Mouse (Mus musculus): Measurements from ENCODE around the gene Cdk17.

Gene Cdk17

DNA sequence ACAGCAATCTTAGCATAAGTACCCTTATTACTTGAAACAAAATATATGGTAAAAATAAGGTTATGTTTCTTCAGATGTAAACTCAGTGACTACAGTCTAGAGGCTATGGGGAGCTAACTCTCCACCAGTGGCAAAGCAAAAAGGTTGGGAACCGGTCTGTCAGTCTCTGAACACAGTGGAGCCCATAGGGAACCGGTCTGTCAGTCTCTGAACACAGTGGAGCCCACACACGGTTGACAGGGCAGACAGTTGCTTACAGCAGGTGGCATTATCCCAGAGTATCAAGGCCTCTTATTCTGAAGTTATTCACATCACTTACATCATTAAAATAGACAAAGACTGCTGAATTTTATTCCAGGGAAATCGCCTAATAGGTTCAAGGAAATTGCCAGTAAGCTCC, 70.8 kb downstream of the Cdk17 start:
- DNase-seq (ENCODE audit: low spot score): no peak

DNA sequence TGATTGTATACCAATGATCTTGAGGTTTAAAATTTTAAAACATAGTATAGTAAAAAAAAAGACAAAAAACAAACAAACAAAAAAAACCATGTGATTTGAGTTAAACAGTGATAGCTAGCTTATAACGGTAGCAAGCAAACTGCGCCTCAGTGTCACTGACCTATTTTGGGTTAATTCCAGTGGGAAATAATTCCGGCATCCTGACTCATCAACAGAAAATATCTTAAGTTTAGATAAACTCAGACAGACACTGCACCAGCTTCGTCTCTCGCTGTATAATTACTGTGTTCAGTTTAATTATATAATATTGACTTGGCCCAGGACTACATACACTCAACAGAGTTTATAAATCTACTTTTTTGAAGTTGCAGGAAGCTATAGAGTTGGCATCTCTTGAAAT, 71.2 kb downstream of the Cdk17 start:
- DNase-seq (ENCODE audit: low spot score): no peak

DNA sequence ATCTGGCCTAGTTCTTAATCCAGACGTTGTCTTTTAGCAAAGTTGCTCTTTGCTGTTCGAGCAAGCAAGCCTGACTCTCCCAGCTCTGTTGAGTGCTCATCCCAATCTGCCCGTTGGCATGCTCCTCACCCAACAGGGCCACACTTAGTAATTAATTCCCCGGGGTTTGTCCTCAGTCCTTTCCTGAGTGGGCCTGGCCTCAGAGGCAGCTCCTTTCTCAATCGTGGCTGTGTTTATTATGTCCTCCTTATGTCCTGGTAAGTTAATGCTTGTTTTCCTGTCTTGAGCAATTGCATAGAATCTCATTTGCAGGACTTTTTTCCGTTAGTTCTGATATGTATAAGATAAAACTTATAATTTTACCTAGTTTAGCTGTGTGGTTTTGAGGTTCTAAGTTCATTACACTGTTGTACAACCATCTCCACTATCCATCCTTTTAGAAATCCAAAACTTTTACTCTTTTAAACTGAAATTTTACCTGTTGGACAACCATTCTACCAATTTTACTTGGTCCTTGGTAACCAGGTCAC, 73.1 kb downstream of the Cdk17 start:
- no peak for DNase-seq (ENCODE audit: low spot score)

DNA sequence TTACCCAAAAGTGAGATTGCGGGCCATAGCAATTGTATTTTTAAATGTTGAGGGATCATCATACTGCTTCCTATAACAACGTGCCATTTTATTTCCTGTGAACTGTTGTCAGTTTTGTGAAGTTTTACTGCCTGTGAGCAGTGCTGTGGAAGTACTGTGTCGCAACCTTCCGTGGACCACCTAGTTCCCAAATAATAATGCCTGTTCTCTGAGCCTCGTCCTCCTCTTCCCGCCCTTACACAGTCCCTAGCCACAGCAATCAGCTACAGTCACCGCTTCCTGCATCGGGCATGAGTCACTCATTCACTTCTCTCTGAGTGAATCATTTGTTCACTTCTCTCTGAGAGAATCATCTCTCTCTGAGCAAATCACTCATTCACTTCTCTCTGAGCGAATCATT, 74.0 kb downstream of the Cdk17 start:
- no peak for DNase-seq (ENCODE audit: low spot score)

DNA sequence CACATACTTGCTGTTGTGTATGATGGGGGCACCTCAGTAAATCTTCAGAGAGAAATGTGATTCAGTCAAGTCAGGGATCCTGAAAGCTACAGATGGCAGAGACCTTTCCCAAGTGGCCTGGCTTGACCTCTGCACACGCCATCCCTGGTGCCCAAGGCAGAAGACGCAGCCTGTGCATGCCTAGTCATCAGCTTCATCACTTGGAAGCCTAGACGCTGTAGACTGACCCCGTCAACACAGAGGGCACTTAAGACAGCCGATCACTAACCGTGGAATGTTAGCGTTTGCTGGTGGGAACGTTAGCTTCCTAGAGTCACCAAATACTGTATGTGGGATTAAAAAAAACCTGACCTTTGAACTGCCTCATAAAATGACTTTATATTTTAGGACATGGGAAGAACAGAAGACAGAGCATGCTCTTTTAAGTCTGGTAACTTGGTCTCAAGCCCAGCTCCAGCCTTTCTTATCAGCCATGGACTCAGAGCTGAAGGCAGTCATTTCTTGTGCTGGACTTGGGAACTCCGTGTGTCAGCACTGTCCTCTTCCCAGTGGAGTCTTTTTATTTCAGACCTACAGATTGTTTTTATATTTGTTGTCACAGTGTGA, 78.6 kb downstream of the Cdk17 start:
- no peak for DNase-seq (ENCODE audit: low spot score)

DNA sequence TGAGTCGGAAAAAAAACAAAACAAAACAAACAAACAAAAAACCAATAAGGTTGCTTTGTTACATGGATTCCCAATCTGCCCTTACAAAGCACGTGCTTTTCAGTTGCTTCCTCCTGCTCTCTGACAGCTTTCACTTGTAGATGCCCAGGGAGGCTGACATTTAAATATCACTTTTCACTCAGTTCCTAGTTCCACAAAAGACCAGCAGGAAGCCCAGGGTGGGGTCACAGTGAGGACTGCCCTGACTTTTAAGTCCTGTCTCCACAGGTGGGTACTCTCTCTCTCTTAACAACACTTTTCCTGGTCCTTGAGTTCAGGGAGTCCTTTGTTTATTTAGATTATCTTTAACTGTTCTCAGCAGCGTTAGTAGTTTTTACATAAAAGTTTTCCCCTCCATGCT, 81.5 kb downstream of the Cdk17 start:
- no peak for DNase-seq (ENCODE audit: low spot score)

DNA sequence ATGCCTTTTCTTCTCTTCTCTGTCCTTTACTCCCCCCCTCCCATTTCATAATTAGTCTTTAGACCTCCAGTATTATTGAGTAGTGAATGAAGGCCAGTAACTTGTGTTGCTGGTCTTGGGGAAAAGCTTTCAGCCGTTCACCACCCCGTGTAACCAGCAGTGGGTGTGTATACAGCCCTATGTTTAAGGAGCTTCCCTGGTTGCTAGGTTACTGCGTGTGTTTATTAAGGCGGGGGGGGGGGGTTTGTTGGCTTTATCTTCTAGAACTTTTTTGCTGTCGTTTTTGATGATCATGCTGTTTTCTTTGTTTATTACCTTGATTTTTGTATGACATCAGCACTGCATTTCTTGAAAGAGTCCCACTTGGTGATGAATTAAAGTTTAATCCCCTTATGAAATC, 82.2 kb downstream of the Cdk17 start:
- DNase-seq (ENCODE audit: low spot score): no peak

DNA sequence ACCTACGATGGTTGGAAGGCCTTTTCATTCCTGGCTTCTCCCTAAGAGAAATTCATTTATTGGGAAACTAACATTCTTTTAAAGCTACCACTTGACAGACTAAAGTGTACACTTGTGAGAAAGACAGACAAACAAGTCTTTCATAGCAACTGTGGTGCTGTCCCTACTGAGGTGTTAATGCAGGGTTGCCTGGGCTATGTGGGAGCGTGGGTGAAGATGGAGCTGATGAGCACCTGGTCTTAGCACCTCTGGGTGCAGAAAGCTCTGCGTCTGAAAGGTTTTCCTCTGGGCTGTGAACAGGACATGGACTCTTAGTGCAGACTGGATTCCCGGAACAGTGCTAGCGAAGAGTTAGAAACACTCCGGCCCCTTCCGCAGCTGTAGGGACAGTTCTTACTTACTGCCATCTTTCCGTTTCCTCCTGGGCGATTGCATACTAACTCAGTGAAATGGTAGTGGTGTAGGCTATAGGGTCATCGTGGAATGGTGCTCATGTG, 83.6 kb downstream of the Cdk17 start:
- DNase-seq (ENCODE audit: low spot score): no peak

DNA sequence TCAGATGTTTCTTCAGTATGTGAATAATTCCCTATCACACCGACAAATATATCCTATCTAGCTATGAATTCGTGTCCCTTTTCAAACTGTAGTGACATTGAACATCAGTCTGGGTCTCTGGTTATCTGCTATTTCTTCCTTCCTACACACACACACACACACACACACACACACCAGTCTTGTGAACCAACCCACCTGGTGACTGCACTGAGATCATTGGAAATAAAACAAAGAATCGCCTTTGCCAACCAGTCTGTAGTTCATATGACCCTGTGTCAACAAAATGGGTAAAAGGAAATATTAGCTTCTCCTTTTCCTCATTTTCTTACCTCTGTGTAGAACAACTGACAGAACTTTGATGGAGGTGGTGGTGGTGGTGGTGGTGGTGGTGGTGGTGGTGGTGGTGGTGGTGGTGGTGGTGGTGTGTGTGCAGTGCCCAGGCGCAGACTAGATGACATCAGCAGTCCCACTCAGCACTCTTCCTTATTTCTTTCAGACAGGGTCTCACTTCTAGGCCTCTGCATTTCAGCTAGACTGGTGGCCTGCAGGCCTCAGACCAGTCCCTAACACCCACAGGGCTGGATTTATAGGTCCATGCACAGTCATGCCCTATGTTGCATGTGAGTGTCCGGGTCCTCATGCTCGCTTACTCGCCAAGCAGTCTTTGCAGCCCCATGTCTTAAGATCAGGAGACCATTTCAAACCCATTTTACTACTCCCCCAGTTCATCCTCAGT, 85.7 kb downstream of the Cdk17 start:
- DNase-seq (ENCODE audit: low spot score): no peak

DNA sequence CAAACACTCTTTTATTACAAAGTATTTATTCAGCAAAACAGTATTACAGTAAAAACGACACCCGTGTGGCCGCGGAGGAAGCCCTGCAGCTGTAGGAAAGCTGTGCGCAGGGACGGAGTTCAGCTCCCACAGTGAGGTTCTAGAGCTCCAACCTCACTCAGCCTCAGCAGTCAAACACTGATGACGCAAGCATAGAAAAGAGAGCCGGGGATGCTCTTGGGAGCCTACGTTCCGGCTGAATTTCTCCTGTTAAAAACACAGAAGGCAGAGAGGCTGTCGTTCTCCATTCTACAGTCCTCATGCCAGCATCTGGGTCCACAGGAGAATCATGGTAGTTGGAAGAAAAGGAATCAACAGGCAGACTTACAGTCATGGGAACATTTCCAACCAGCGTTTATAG, 86.7 kb downstream of the Cdk17 start:
- DNase-seq (ENCODE audit: low spot score): no peak

DNA sequence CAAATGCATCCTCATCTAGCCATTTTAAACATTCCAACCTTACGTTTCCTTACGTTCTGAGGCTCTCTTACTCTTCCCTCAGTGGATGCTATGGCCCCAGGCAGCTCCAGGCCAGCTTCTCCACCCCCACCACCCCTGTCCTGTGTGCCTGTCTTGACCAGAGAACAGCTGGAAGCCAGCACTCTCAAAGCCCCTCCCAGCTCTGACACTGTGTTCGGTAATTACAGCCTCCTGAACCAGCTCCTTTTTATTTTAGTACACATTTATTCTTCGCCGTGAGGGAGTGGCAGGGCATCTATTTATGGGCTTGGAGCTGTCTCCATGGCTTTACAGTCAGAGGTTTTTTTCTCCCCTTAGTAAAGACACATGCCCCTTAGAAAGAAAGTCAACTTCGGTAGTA, 87.2 kb downstream of the Cdk17 start:
- no peak for DNase-seq (ENCODE audit: low spot score)

DNA sequence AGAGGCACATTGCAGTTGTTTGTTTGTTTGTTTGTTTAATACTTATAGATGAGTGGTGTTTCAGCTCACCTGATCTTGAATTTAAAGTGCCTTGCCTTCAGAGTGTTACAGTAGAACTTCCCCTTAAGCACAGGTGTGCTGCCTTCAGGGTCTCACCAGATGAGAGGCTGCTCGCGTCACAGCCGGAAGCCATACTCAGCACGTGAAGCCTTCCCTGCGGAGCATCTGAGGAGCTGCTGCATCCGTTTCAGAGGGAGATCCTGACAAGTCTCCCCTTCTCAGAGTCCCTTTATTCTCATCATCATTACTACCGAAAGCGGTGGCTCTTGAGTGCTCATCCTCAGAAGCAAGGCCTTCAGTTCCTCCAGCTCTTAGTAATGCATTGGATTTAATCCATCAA, 87.7 kb downstream of the Cdk17 start:
- DNase-seq (ENCODE audit: low spot score): no peak

DNA sequence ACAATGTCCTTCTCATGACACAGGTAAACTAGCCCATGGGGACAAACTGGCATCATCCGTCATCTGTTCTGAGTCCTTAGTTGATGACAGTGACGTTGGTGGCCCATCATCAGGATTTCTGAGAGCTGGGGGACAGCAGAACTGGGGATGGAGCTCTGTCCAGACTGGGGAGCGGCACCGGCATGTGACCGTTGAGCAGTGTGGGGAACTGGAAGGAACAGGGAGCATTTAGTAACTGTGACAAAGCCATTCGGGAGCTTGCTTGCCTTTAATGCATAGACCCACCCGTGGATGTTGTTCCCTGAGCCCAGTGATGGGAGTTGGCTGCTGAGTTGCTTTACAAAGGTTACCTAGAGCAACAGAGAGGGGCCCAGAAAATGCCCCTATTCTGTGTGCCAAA, 89.2 kb downstream of the Cdk17 start:
- no peak for DNase-seq (ENCODE audit: low spot score)

DNA sequence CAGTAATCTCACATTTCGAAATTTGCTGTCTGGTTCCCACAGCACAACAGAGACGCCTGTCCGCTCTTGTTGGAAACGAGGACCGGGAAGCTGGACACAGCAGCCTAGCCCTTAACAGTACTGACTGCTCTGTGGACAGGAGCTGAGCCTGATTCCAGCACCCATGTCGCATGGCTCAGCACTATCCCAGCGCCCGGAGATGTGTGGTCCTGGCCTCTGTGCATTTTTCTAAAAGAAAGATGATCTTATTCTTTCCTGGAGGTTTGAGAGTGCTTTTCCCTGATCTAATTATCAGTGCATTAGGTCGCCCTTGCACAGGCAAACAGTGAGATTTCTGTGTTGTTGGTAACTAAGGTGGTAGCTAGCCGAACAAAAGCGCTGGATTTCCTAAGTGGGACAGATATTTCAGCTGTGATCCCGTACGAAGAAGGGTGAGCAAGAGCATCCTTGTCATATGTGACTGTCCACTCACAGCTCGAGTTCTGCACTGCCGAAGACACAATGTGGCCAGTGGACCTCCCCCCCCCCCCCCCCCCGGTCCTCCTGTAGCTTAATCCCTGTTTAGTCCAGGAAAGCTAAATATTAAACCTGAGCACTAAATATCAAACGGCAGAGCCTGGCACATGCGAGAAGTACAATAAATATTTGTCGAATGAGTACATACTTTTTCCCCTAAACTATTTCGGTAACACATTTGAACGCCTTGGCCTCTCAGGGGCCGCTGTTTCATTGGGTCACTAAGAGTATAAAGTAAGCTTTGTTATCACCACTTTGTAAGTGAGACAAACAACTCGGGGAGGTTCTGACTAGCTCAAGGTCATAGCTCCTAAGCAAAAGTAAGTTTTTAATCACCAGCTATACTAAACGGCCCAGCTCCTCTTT, 90.0 kb downstream of the Cdk17 start:
- no peak for DNase-seq (ENCODE audit: low spot score)

DNA sequence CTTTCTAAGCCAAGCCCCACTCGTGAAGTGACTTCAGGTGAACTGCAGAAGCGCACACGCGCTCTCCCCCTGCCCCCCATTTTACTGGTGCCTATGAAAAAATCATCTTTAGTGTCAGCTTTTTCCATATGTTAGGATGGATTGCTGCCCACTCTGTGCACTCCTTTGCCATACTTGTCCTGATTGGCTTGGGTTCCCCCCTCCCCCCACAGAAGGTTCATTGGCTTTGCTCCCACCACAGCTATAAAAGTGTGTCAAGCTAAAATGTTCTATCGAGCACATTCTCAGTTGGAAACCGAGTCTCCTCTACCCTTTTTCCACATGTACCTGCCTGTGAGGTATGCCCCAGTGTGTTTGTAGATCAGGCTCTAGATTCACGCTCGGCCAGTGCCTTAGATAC, 90.8 kb downstream of the Cdk17 start:
- no peak for DNase-seq (ENCODE audit: low spot score)

DNA sequence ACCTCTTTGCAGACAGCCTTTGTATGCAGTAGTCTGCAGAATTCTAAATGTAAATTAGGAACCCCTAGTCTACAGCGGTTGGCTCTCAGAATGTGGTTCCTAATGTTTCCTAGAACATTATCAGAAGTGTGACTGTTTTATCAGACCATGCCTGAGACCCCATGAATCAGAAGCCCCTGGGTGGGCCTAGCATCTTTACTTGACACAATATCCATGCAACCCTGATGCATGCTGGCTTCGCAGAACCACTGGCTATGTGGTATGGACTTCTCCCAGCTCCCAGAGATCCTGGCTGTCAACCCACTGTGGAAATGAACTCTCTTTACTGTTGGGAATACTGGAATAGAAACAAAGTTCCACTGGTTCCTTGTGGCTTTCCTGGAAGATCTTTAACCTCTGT, 92.0 kb downstream of the Cdk17 start:
- no peak for DNase-seq (ENCODE audit: low spot score)

DNA sequence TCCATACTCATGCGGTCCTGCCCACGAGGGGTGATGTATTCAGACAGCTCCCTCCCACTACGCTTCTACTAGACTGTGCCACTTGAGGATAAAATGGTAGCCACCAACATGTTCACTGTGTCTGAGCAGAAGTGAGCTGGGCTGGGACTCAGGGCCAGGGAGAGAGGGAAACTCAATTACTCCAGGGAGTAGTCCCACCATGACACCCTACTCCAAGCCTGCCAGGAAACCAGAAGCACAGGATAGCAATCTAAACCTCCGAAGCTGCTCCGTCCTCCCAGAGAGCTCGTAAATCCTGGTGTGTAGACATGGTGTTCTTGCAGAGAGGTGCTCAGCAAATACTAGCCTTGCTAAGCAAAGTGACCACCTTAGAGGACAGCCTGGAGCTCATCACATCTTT, 92.5 kb downstream of the Cdk17 start:
- DNase-seq (ENCODE audit: low spot score): no peak

DNA sequence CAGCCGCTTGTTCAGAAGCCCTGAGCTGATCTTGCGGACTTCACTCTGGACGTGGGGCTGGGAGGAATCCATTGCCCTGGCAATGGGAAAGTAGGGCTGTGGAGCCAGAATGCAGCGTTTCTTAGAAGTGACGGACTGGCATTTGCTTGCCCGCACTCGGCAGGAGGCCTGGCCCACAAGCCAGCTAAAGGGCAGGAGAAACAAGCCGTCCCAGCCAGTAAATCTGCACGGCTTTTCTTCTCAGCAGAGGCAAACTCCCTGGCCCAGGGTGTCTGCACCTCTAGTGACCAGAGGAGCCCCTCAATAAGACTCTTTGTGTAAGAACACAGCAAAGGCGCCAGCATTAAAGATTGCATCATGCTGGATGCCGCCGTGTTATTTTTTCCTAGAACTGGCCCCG, 94.6 kb downstream of the Cdk17 start:
- no peak for DNase-seq (ENCODE audit: low spot score)

DNA sequence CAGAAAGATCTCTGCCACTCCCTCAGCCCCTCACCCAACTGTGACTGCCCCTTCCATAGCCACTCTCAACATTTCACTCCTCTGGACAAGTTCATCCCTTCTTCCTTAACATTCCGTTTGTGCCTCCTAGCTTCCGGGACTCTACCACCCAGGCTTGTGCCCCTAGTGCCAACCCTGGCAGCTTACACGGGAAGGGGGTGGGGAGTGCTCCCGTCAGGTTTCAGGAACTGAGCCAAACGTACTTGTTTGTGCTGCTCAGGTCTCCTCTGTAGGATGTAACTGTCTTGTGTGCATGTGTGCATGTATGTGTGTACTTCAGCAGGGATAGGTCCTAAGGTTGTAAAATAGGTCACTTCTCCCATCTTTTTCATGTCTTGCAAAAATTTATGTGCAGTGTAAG, 99.2 kb downstream of the Cdk17 start:
- DNase-seq (ENCODE audit: low spot score): no peak

DNA sequence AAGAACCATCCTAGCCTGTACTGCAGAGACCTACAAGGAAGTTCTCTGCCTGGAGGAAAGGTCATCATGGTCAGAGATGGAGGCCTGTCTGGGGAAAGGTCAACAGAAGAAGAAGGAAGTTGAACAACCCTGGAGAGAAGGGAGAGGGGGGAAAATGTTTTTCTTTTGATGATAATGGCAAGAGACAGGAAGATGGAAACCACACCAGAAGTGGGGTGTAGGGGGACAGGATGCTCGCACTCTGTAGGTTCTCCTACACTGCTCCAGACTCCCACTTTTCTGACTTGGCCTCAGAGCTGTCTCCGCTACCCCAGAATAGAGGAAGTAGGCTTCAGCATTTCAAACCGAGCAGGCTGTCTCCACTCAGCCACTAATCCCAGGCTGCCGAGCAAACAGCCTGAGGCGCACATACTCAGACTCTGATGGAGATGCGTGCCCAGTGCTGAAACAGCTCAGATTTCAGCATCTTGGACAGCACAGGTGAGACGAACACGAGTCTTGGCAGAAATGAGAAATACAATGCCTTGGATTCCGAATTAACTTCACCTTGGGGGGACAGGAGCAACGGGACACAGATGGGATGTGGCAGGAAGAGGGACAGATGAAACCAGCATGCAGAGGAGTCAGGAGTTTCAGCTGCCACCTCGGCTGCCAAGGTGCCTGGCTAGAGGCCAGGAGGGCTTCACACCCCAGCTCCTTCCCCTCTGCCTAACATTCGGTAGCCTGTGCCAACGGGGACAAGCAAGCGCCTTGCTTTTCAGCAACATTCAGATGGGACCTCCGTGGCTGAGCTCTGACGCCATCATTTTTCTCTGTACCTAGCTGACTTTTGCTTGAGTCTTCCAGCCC, 100.7 kb downstream of the Cdk17 start:
- no peak for DNase-seq (ENCODE audit: low spot score)

DNA sequence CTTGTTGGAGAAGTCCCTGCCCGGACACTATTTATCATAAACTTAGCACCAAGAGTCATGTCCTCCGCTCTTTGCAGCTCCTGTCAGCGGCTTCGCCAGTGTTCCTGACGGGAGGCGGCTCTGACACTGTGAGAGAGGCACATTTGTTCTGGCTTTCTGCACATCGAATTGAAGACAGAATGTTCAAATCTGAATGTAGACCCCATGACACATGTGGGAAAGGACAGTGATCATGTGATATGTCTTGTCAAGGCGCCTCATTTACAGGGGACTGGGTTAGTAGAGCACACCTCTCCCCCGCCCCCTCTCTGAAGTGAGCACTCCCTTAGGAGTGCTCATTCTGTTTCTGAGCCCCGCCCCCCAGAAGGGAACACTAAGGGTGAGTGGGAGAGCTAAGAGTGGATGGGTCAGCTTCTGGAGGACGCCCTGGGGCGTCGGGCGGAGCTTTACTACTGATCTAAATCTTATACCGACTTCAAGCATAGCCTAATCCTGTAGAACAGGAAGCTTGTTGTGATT, 101.4 kb downstream of the Cdk17 start:
- DNase-seq (ENCODE audit: low spot score): no peak

DNA sequence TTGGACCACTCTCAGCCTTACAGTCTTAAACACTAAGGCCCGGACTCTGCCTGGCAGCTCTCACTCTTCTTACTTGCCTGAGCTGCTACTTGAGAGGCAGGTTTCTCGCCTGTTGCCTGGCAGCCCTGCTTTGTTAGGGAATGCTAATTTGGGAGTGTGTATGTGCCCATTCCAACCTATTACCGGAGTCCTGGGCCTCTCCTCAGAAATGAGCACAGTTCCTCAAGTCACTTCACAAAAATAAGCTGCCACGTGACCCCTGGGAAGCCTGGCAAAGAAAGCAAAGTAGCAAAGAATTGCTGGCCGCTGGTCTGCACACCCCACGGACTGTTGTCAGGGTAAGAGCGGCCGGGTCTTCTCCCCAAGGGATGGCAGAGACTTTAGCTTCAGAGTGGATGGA, 102.8 kb downstream of the Cdk17 start:
- DNase-seq (ENCODE audit: low spot score): no peak

Data from testis, postnatal 14 days (tissue).